Mouse (Mus musculus) CH12.LX (cell line): ENCODE measurements around the gene Zfp296. TPM values are rescaled to one million over a fixed set of nuclear protein-coding genes. Genes with fewer than 3 reads are reported as not detected.

Experiments used
- DNase-seq: peaks from one replicate; pipeline ENCODE4 v3.0.0-alpha.2; 2013; ENCODE audit errors: extremely low read depth
- H3K27ac ChIP-seq: 2 replicates; pipeline ENCODE4 v1.5.1; 2012; ENCODE audit warnings: low read depth, mild to moderate bottlenecking, control low read depth, moderate library complexity; ENCODE audit not compliant: insufficient read depth
- H3K27me3 ChIP-seq: replicated peaks from 2 replicates; pipeline ENCODE3; 2012; ENCODE audit warnings: inconsistent platforms
- H3K36me3 ChIP-seq, 2 experiments: replicated peaks in 1 of 2; 2 replicates each; pipeline versions ENCODE3 to v1.6.1; 2012; ENCODE audit warnings: inconsistent platforms in 1 of 2, low read length in 1 of 2, mild to moderate bottlenecking in 1 of 2, mixed read lengths in 1 of 2, moderate library complexity in 1 of 2; ENCODE audit not compliant: control insufficient read depth in 1 of 2, insufficient read depth in 1 of 2
- H3K4me1 ChIP-seq, 2 experiments: 2 replicates each; pipeline ENCODE4 v1.6.1; 2012; ENCODE audit warnings: inconsistent platforms in 1 of 2, moderate library complexity in 1 of 2; ENCODE audit not compliant: insufficient read depth in 2 of 2, control insufficient read depth in 1 of 2
- H3K4me2 ChIP-seq: 2 replicates; pipeline ENCODE4 v1.6.1; 2012; ENCODE audit warnings: low read depth, mild to moderate bottlenecking, control low read depth; ENCODE audit not compliant: poor library complexity, insufficient read depth, severe bottlenecking
- H3K4me3 ChIP-seq, 3 experiments: fragments of 150-350 bp in 1 of 3; sonication (generic) in 1 of 3; replicated peaks in 1 of 3; 2 replicates each; pipeline versions ENCODE3 to v1.5.1; 2011 to 2012; ENCODE audit warnings: low read depth in 2 of 3, low read length in 2 of 3, mild to moderate bottlenecking in 2 of 3, moderate library complexity in 2 of 3, control low read depth in 1 of 3, improper control_type of control experiment in 1 of 3, inconsistent platforms in 1 of 3, mixed read lengths in 1 of 3; ENCODE audit not compliant: poor library complexity in 1 of 3
- H3K79me2 ChIP-seq: replicated peaks from 2 replicates; pipeline ENCODE4 v1.6.1; 2012; ENCODE audit warnings: mild to moderate bottlenecking, moderate library complexity; ENCODE audit not compliant: control insufficient read depth, poor library complexity, insufficient read depth, severe bottlenecking; ENCODE audit errors: extremely low read depth
- H3K9ac ChIP-seq: 2 replicates; pipeline ENCODE4 v1.6.1; 2012; ENCODE audit warnings: low read depth, mild to moderate bottlenecking, control low read depth, moderate library complexity; ENCODE audit not compliant: insufficient read depth
- H3K9me3 ChIP-seq: replicated peaks from 2 replicates; pipeline ENCODE3; 2012; ENCODE audit warnings: low read length, inconsistent platforms, mixed read lengths
- BHLHE40 ChIP-seq: IDR thresholded peaks from 2 replicates; pipeline ENCODE4 v1.6.1; 2011; ENCODE audit warnings: mild to moderate bottlenecking, low read depth, low read length, improper control_type of control experiment
- CHD1 ChIP-seq: IDR thresholded peaks from 2 replicates; pipeline ENCODE4 v1.6.1; 2012; ENCODE audit warnings: low read depth, low read length, improper control_type of control experiment, inconsistent platforms
- CHD2 ChIP-seq: IDR thresholded peaks from 2 replicates; pipeline ENCODE4 v1.6.1; 2011; ENCODE audit warnings: low read length, improper control_type of control experiment
- E2F4 ChIP-seq: IDR thresholded peaks from 2 replicates; pipeline ENCODE4 v1.6.1; 2011; ENCODE audit warnings: low read depth, low read length, improper control_type of control experiment; ENCODE audit not compliant: insufficient replicate concordance
- ELF1 ChIP-seq: IDR thresholded peaks from 2 replicates; pipeline ENCODE4 v1.6.1; 2014; ENCODE audit warnings: low read depth, mild to moderate bottlenecking, inconsistent platforms, low read length, improper control_type of control experiment
- EP300 ChIP-seq: IDR thresholded peaks from 2 replicates; pipeline ENCODE4 v1.6.1; 2011; ENCODE audit warnings: low read length, improper control_type of control experiment
- ETS1 ChIP-seq: conservative IDR thresholded peaks from 2 replicates; pipeline ENCODE4 v1.6.1; 2012; ENCODE audit warnings: low read depth, mild to moderate bottlenecking, inconsistent platforms, low read length, improper control_type of control experiment, moderate library complexity
- IRF4 ChIP-seq: IDR thresholded peaks from 2 replicates; pipeline ENCODE4 v1.6.1; 2014; ENCODE audit warnings: low read depth, mild to moderate bottlenecking, inconsistent platforms, low read length, improper control_type of control experiment
- JUN ChIP-seq: IDR thresholded peaks from 2 replicates; pipeline ENCODE4 v1.6.1; 2011; ENCODE audit warnings: low read depth, mild to moderate bottlenecking, low read length, improper control_type of control experiment, moderate library complexity; ENCODE audit not compliant: insufficient read depth
- JUND ChIP-seq: conservative IDR thresholded peaks from 2 replicates; pipeline ENCODE4 v1.6.1; 2011; ENCODE audit warnings: low read depth, low read length, improper control_type of control experiment
- KAT2A ChIP-seq: IDR thresholded peaks from 2 replicates; pipeline ENCODE4 v1.6.1; 2012; ENCODE audit warnings: low read length, improper control_type of control experiment, inconsistent platforms; ENCODE audit not compliant: insufficient replicate concordance
- MAFK ChIP-seq: IDR thresholded peaks from 2 replicates; pipeline ENCODE4 v1.6.1; 2011; ENCODE audit warnings: low read length, improper control_type of control experiment; ENCODE audit not compliant: insufficient replicate concordance
- MAX ChIP-seq: IDR thresholded peaks from 2 replicates; pipeline ENCODE4 v1.6.1; 2011; ENCODE audit warnings: low read length, improper control_type of control experiment
- MAZ ChIP-seq: IDR thresholded peaks from 2 replicates; pipeline ENCODE4 v1.6.1; 2012; ENCODE audit warnings: low read depth, mild to moderate bottlenecking, inconsistent platforms, low read length, improper control_type of control experiment, moderate library complexity
- MEF2A ChIP-seq: IDR thresholded peaks from 2 replicates; pipeline ENCODE4 v1.6.1; 2014; ENCODE audit warnings: low read depth, mild to moderate bottlenecking, inconsistent platforms, low read length, improper control_type of control experiment, borderline replicate concordance
- MXI1 ChIP-seq: IDR thresholded peaks from 2 replicates; pipeline ENCODE4 v1.6.1; 2011; ENCODE audit warnings: mild to moderate bottlenecking, low read depth, low read length, improper control_type of control experiment
- MYC ChIP-seq: IDR thresholded peaks from 2 replicates; pipeline ENCODE4 v1.6.1; 2011; ENCODE audit warnings: low read depth, mild to moderate bottlenecking, improper control_type of control experiment, low read length
- NRF1 ChIP-seq: IDR thresholded peaks from 2 replicates; pipeline ENCODE4 v1.6.1; 2014; ENCODE audit warnings: low read depth, mild to moderate bottlenecking, inconsistent platforms, low read length, improper control_type of control experiment, moderate library complexity
- POLR2A ChIP-seq: IDR thresholded peaks from 2 replicates; pipeline ENCODE4 v1.6.1; 2011; ENCODE audit warnings: low read depth, mild to moderate bottlenecking, improper control_type of control experiment, low read length
- RAD21 ChIP-seq: IDR thresholded peaks from 2 replicates; pipeline ENCODE4 v1.6.1; 2011; ENCODE audit warnings: low read depth, mild to moderate bottlenecking, low read length, improper control_type of control experiment, moderate library complexity
- SIN3A ChIP-seq: IDR thresholded peaks from 2 replicates; pipeline ENCODE4 v1.6.1; 2012; ENCODE audit warnings: low read length, improper control_type of control experiment, inconsistent platforms
- SMC3 ChIP-seq: IDR thresholded peaks from 2 replicates; pipeline ENCODE4 v1.6.1; 2011; ENCODE audit warnings: low read depth, low read length, improper control_type of control experiment
- TBP ChIP-seq: conservative IDR thresholded peaks from 2 replicates; pipeline ENCODE4 v1.6.1; 2011; ENCODE audit warnings: low read depth, low read length, improper control_type of control experiment
- TCF12 ChIP-seq: IDR thresholded peaks from 2 replicates; pipeline ENCODE4 v1.6.1; 2014; ENCODE audit warnings: low read depth, mild to moderate bottlenecking, inconsistent platforms, low read length, improper control_type of control experiment
- UBTF ChIP-seq: IDR thresholded peaks from 2 replicates; pipeline ENCODE4 v1.6.1; 2012; ENCODE audit warnings: low read depth, mild to moderate bottlenecking, inconsistent platforms, low read length, improper control_type of control experiment, moderate library complexity
- USF1 ChIP-seq: IDR thresholded peaks from 2 replicates; pipeline ENCODE4 v1.6.1; 2014; ENCODE audit warnings: low read depth, mild to moderate bottlenecking, inconsistent platforms, low read length, improper control_type of control experiment
- USF2 ChIP-seq: conservative IDR thresholded peaks from 2 replicates; pipeline ENCODE4 v1.6.1; 2011; ENCODE audit warnings: low read depth, low read length, improper control_type of control experiment
- ZKSCAN1 ChIP-seq: IDR thresholded peaks from 2 replicates; pipeline ENCODE4 v1.6.1; 2012; ENCODE audit warnings: low read depth, inconsistent platforms, low read length, improper control_type of control experiment, borderline replicate concordance
- ZMIZ1 ChIP-seq: IDR thresholded peaks from 2 replicates; pipeline ENCODE4 v1.6.1; 2012; ENCODE audit warnings: low read depth, mild to moderate bottlenecking, inconsistent platforms, low read length, improper control_type of control experiment
- ZNF384 ChIP-seq: IDR thresholded peaks from 2 replicates; pipeline ENCODE4 v1.6.1; 2012; ENCODE audit warnings: low read depth, low read length, improper control_type of control experiment, inconsistent platforms
- dilution Hi-C: fragments of 300-500 bp; cut with MboI; formaldehyde crosslinking; loops from 2 replicates; pipeline ENCODE4 v1.14.3; 2020; ENCODE audit warnings: low sequenced_read_pairs; ENCODE audit not compliant: extremely low pct_unique_long_range_greater_than_20kb, extremely low pct_ligation_motif_present
- in situ Hi-C: fragments of 300-500 bp; cut with MboI; formaldehyde crosslinking; loops from 3 replicates; pipeline ENCODE4 v1.14.3; 2019; ENCODE audit warnings: low sequenced_read_pairs, low pct_ligation_motif_present, low pct_unique_long_range_greater_than_20kb, mixed read lengths
- polyA plus RNA-seq: library from polyadenylated mRNA; unstranded; fragments of >175 nt; gene quantifications from 2 replicates; pipeline ENCODE4 v1.2.1, GENCODE M21; 2012; ENCODE audit warnings: low read depth; ENCODE audit not compliant: insufficient read length
- total RNA-seq, 2 experiments: library from RNA; depleted of rRNA; stranded (reverse); fragments of 300-350 nt in 1 of 2; fragments of >200 nt in 1 of 2; gene quantifications; 2 replicates each; pipeline ENCODE4 v1.2.3; 2012 to 2014

The Zfp296 gene
- total and polyA plus RNA-seq, 3 experiments, result 10.7 to 44.0 (median 30.0) TPM

GRCm38 (mm10) chr7:19628536-19629360 lies 51.7 kb downstream of the Zfp296 start:
- H3K36me3 ChIP-seq, result peaks cover 27 to 58% of the 10 kb centered on the region in 2 experiments
- H3K79me2 ChIP-seq, result peaks cover 5% of the 10 kb centered on the region; the same call in 1 of the 2 replicates

GRCm38 (mm10) chr7:19629361-19629734 lies 52.3 kb downstream of the Zfp296 start, which contains the start of gene Relb:
Gene Relb, minus strand, starts transcription at chr7:19629438.
- Histone ChIP-seq H3K9me3 (no peaks in the 10 kb centered on the region), H3K4me1 (peaks cover 11 to 45% of the 10 kb centered on the region in 2 experiments), H3K27ac (peak within 1 kb of the TSS; percentile 96)
- peak; percentile 69 for TF ChIP-seq CHD2
- TF ChIP-seq MEF2A, result 0 out of 2 replicates have a peak, but pooled peaks have one; percentile 11
- TF ChIP-seq JUND, result no peak
- no peak for TF ChIP-seq ETS1
- TF ChIP-seq EP300, result no peak
- TF ChIP-seq KAT2A, result no peak
- no peak for TF ChIP-seq ZNF384
- peak; percentile 67; the same call in 1 of the 2 replicates for TF ChIP-seq MAZ
- peak; percentile 94 for TF ChIP-seq BHLHE40
- TF ChIP-seq TBP, result 0 out of 2 replicates have a peak, but pooled peaks have one; percentile 30
- no peak for TF ChIP-seq JUN
- TF ChIP-seq RAD21, result no peak
- no peak for TF ChIP-seq MXI1
- TF ChIP-seq POLR2A, result peak; percentile 43; the same call in 1 of the 2 replicates
- TF ChIP-seq MAFK, result no peak
- TF ChIP-seq USF1, result peak; percentile 94
- no peak; the same call in 1 of the 2 replicates for TF ChIP-seq CHD1
- no peak for TF ChIP-seq MYC
- peak; percentile 86 for TF ChIP-seq USF2
- peak; percentile 54; the same call in 1 of the 2 replicates for TF ChIP-seq ELF1

More at GRCm38 (mm10) chr7:19628536-19629360, 51.7 kb downstream of the Zfp296 start:
- in situ Hi-C loops (no loop called here), dilution Hi-C loops (no loop called here)
- Histone ChIP-seq H3K4me3 (peak overlapping the region; percentile 59 to 91 (median 73)), H3K9me3 (no peaks in the 10 kb centered on the region), H3K27me3 (no peaks in the 10 kb centered on the region), H3K27ac (peak overlapping the region; percentile 96), H3K4me1 (peaks cover 11 to 45% of the 10 kb centered on the region in 2 experiments), H3K4me2 (no peak overlapping the region; the same call in 1 of the 2 replicates), H3K9ac (peak overlapping the region; percentile 77)
- TF ChIP-seq ZKSCAN1, result no peak
- peak; percentile 94 for TF ChIP-seq TCF12
- TF ChIP-seq KAT2A, result no peak
- 0 out of 2 replicates have a peak, but pooled peaks have one; percentile 13 for TF ChIP-seq ZNF384
- TF ChIP-seq IRF4, result no peak
- TF ChIP-seq SMC3, result no peak
- 0 out of 2 replicates have a peak, but pooled peaks have one; percentile 39 for TF ChIP-seq MXI1
- TF ChIP-seq MAX, result no peak
- TF ChIP-seq CHD2, result no peak
- no peak for TF ChIP-seq BHLHE40
- TF ChIP-seq MYC, result no peak
- TF ChIP-seq USF2, result no peak
- peak; percentile 78 for TF ChIP-seq TBP
- peak; percentile 58; the same call in 1 of the 2 replicates for TF ChIP-seq CHD1
- TF ChIP-seq JUN, result no peak
- TF ChIP-seq EP300, result no peak
- TF ChIP-seq USF1, result no peak
- TF ChIP-seq POLR2A, result peak; percentile 64
- TF ChIP-seq ELF1, result peak; percentile 90
- TF ChIP-seq JUND, result no peak
- TF ChIP-seq MAZ, result peak; percentile 70; the same call in 1 of the 2 replicates
- TF ChIP-seq UBTF, result peak; percentile 82
- TF ChIP-seq SIN3A, result peak; percentile 35
- TF ChIP-seq E2F4, result no peak
- TF ChIP-seq NRF1, result 0 out of 2 replicates have a peak, but pooled peaks have one; percentile 39
- peak; percentile 63; the same call in 1 of the 2 replicates for TF ChIP-seq ZMIZ1
- DNase-seq, result peak; percentile 100

More at GRCm38 (mm10) chr7:19629361-19629734, 52.3 kb downstream of the Zfp296 start, which contains the start of gene Relb:
- Histone ChIP-seq H3K36me3 (peaks cover 33 to 58% of the 10 kb centered on the region in 2 experiments), H3K4me3 (peak within 1 kb of the TSS; percentile 65 to 91 (median 73)), H3K9ac (peak within 1 kb of the TSS; percentile 77), H3K27me3 (no peaks in the 10 kb centered on the region), H3K4me2 (peak within 1 kb of the TSS; percentile 52), H3K79me2 (peaks cover 5% of the 10 kb centered on the region; the same call in 1 of the 2 replicates)
- dilution Hi-C loops (no loop called here), in situ Hi-C loops (no loop called here)
- DNase-seq, result peak; percentile 86
